Mouse (Mus musculus) MEL (cell line): ENCODE measurements around the gene 9530077C05Rik.

Source experiments
- CTCF ChIP-seq, 3 experiments: IDR thresholded peaks in 2 of 3; conservative IDR thresholded peaks in 1 of 3; 2 replicates each; pipeline ENCODE4 v1.5.1; 2011 to 2012; ENCODE audit warnings: low read length in 3 of 3, low read depth in 2 of 3, mild to moderate bottlenecking in 2 of 3, improper control_type of control experiment in 1 of 3, inconsistent platforms in 1 of 3, mixed read lengths in 1 of 3, moderate library complexity in 1 of 3; ENCODE audit not compliant: control insufficient read depth in 1 of 3, insufficient read depth in 1 of 3, poor library complexity in 1 of 3, severe bottlenecking in 1 of 3
- EP300 ChIP-seq, 2 experiments: IDR thresholded peaks; 2 replicates each; pipeline ENCODE4 v1.6.1; 2011; ENCODE audit warnings: improper control_type of control experiment in 2 of 2, low read length in 2 of 2, low read depth in 1 of 2, mild to moderate bottlenecking in 1 of 2
- GABPA ChIP-seq: IDR thresholded peaks from 2 replicates; pipeline ENCODE4 v1.6.1; 2012; ENCODE audit warnings: low read depth, mild to moderate bottlenecking, inconsistent platforms, low read length, improper control_type of control experiment, moderate library complexity
- GATA1 ChIP-seq: IDR thresholded peaks from 2 replicates; pipeline ENCODE4 v1.6.1; 2011; ENCODE audit warnings: low read depth, low read length, improper control_type of control experiment
- MAX ChIP-seq: IDR thresholded peaks from 2 replicates; pipeline ENCODE4 v1.6.1; 2011; ENCODE audit warnings: low read length, improper control_type of control experiment
- MAZ ChIP-seq: IDR thresholded peaks from 2 replicates; pipeline ENCODE4 v1.6.1; 2012; ENCODE audit warnings: low read depth, mild to moderate bottlenecking, inconsistent platforms, low read length, improper control_type of control experiment
- MEF2A ChIP-seq: IDR thresholded peaks from 2 replicates; pipeline ENCODE4 v1.6.1; 2014; ENCODE audit warnings: low read depth, mild to moderate bottlenecking, inconsistent platforms, low read length, improper control_type of control experiment; ENCODE audit not compliant: poor library complexity, insufficient replicate concordance, severe bottlenecking; ENCODE audit errors: extremely low read depth
- NRF1 ChIP-seq: IDR thresholded peaks from 2 replicates; pipeline ENCODE4 v1.6.1; 2014; ENCODE audit warnings: low read depth, mild to moderate bottlenecking, inconsistent platforms, low read length, improper control_type of control experiment, moderate library complexity; ENCODE audit not compliant: poor library complexity, insufficient read depth, severe bottlenecking
- POLR2A ChIP-seq, 2 experiments: IDR thresholded peaks; 2 replicates each; pipeline ENCODE4 v1.6.1; 2011 to 2012; ENCODE audit warnings: low read length in 2 of 2, mild to moderate bottlenecking in 2 of 2, control low read depth in 1 of 2, improper control_type of control experiment in 1 of 2, low read depth in 1 of 2, moderate library complexity in 1 of 2; ENCODE audit not compliant: control insufficient read depth in 1 of 2, insufficient read depth in 1 of 2, poor library complexity in 1 of 2
- POLR2AphosphoS5 ChIP-seq: IDR thresholded peaks from 2 replicates; pipeline ENCODE4 v1.6.1; 2012; ENCODE audit warnings: low read depth, borderline replicate concordance, mild to moderate bottlenecking, inconsistent platforms, low read length, moderate library complexity, mixed read lengths
- SMC3 ChIP-seq: IDR thresholded peaks from 2 replicates; pipeline ENCODE4 v1.6.1; 2011; ENCODE audit warnings: low read depth, low read length, improper control_type of control experiment
- USF1 ChIP-seq: IDR thresholded peaks from 2 replicates; pipeline ENCODE4 v1.6.1; 2014; ENCODE audit warnings: low read depth, mild to moderate bottlenecking, inconsistent platforms, low read length, improper control_type of control experiment, moderate library complexity
- ZNF384 ChIP-seq: IDR thresholded peaks from 2 replicates; pipeline ENCODE4 v1.6.1; 2012; ENCODE audit warnings: low read depth, mild to moderate bottlenecking, inconsistent platforms, low read length, improper control_type of control experiment

- no peak for TF ChIP-seq EP300 (IDR thresholded peaks at IDR 0.05; ENCODE audit: low read depth in 1 of 2, low read length in 2 of 2)
- TF ChIP-seq GABPA: no peak
- TF ChIP-seq GATA1: no peak
- no peak for TF ChIP-seq CTCF (IDR thresholded peaks at IDR 0.05 in 2 of 3, conservative IDR thresholded peaks at IDR 0.05 in 1 of 3; ENCODE audit: control insufficient read depth in 1 of 3, insufficient read depth in 1 of 3, low read depth in 2 of 3, low read length in 3 of 3, poor library complexity in 1 of 3, severe bottlenecking in 1 of 3)
- peak; percentile 94 for TF ChIP-seq POLR2AphosphoS5
- TF ChIP-seq MAZ: no peak
- no peak for TF ChIP-seq USF1
- TF ChIP-seq POLR2A (IDR thresholded peaks at IDR 0.05; ENCODE audit: control insufficient read depth in 1 of 2, insufficient read depth in 1 of 2, low read depth in 1 of 2, low read length in 2 of 2, poor library complexity in 1 of 2): peak in 1 of 2 experiments; percentile 99; a peak in 2 of 4 replicates
- TF ChIP-seq SMC3: no peak
- TF ChIP-seq MAX: no peak
- no peak for TF ChIP-seq NRF1
- no peak for TF ChIP-seq ZNF384
- no peak for TF ChIP-seq MEF2A
Measured at GRCm38 (mm10) chr9:22389021-22389476, 22.3 kb upstream of the 9530077C05Rik start, which contains the start of gene Anln.
